Mouse (Mus musculus): ENCODE results near the gene Olfr640.

Gene Olfr640

DNA sequence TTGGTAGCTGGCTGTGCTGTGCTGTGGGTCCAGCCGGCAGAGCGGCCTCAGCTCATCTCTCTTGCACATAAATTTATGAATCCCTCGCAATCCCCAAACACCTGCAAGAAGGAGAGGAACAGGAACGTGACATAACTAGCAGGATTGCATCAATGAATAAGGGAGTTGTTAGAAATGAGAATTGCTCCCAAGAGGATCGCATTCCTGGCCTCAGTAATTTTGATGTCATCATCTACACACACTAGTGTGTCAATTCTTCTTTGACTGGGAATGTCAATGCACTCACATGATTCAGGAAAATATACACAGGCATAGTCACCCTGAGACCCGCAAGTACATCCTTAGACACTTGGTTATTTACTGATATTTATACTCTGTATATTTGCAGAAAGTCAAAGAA, at the start of gene Olfr640:
TSS of gene Olfr640 (minus strand) at position 101 of the 400 bp plus-strand sequence.
- no peak for DNase-seq

DNA sequence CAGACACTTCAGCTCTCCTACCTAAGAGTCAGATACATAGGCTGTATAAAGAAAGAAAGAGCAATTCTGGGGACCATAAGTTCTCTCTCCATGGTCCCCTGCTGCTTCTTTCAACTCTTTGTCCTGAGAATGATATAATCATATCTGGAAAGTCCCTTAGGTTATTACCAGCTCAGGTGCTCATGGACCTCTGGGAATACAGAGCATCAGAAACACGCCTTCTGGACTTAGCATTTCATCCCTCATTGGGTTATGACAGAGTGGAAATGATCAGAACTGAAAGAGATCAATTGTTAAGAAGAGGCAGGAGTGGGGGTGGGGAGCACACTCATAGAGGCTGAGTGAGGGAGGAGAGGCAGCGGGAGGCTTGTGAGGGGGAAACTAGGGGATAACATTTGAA, 46.4 kb upstream of the Olfr640 start, which contains the start of gene Olfr644:
TSS of gene Olfr644 (minus strand) at position 101 of the 400 bp plus-strand sequence.
- no peak for DNase-seq

DNA sequence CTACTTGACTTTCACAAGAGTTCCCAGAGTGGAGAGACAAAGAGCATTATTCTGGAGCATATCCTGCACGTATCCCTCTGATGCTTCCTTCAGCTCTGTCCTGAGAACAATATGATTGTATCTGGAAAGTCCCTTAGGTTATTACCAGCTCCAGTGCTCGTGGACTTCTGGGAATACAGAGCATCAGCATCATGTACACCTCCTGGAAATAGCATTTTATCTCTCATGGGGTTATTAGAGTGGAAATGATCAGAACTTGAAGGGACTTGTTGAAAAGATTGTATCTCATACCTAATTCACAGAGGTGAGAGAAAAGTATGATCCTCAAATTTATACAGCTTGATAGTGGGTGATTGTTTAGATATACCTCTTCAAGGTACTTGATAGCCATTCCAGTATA, 36.0 kb upstream of the Olfr640 start, which contains the start of gene 4930516K23Rik:
TSS of gene 4930516K23Rik (minus strand) at position 101 of the 400 bp plus-strand sequence.
- DNase-seq, result no peak

DNA sequence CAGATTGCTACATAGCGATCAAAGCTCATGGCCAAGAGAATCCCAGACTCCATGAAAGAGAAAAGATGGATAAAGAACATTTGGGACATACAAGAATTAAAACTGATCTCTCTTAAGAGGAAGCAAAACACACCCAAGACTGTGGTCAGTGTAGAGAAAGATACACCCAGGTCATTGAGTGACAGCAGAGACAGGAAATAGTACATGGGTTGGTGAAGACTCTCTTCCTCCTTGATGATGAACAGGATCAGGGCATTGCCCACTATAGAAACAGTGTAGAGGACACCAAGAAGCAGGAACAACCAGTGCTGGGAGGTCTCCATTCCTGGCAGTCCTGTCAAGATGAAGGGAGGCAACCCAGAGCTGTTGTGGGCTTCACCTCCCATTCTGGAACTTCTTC, 33.8 kb upstream of the Olfr640 start:
- no peak for DNase-seq

DNA sequence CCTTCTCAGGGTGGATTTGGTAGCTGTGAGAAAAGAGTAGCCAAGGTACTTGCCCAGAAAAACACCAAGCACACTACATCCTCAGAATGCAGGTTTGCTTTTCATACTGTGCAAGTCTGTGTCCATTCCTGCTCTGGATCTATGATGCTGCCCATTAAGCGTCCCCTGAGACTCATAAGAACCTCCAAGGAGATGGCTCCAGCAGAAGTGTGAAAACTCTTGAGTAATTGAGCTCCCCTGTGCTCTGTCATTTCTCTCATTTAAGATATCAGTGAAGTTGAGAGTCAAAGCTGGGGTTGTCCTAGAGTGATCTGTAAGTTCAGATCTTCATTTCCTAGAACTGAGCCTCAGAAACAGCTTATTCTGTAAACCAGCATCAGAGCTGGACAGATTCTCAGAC, 27.2 kb upstream of the Olfr640 start, which contains the start of gene Olfr642:
TSS of gene Olfr642 (minus strand) at position 101 of the 400 bp plus-strand sequence.
- DNase-seq, result no peak

DNA sequence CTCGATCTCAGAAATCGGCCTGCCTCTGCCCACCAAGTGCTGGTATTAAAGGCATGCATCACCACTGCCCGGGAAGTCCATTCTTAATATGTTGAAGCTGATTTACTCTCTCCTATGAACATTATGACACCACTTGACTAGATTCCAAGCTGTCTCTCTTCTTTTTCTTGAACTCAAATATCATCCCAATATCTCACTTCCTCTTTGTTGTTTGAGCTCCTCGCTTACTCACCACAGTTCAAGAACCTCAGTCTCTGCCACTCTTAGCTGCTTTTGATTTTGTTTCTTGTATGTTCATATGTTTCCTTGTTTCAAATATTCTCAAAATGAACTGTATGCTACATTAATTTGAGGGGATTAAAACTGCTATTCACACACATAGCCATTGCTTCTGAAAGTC, 25.4 kb upstream of the Olfr640 start:
- DNase-seq, result no peak

DNA sequence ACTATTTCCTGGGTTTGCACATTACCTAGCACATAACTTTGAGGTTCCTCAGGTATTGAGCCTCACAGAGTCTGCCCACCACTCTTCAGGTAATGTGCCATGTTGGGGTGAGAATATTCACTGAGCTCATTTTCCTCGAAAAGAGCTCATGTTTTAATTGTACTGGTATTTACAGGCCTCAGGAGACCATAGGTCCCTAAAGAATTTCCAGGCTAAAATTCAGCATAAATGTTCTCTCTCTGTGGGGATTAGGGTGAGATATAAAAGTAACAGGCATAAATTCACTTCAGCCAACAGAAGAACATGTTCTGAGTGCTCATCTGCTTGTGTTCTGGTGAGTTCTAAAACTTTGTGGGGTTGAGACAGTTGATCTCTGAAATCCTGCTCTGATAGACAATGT, 9.8 kb upstream of the Olfr640 start, which contains the start of gene Olfr641:
TSS of gene Olfr641 (plus strand) at position 301 of the 400 bp plus-strand sequence.
- no peak for DNase-seq

DNA sequence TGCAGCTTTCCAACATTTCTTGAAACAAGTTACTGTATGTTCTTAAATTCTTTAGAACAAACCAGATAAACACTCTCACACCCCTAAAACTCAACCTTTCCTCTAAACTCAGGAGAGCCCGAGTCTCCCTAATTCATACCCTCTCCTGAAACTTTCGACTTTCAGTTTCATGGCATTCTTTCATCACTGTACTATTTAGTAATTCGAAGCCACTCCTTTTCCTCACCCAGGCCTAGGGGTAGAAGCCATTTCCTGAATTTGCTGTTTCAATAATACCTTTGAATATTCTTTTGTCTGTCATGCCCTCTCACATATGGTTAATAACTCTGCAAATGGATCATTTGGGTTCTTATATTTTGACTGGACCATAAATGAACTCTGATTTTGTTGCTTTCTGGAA, 1.6 kb upstream of the Olfr640 start:
- no peak for DNase-seq

DNA sequence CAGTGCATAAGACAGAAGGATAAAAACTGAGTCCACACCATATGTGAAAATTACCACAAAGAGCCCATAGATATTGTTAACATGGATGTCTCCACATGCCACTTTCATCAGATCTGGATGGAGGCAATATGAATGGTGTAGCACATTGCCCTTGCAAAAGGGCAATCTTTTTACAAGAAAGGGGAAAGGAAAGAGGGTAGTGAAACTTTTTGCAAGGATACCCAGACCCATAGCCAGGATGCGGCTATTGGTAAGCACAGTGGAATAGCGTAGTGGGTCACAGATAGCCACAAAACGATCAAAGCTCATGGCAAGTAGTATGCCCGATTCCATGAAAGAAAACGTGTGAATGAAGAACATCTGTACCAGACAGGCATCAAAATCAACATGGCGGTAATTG, 3.7 kb downstream of the Olfr640 start:
- DNase-seq, result no peak

DNA sequence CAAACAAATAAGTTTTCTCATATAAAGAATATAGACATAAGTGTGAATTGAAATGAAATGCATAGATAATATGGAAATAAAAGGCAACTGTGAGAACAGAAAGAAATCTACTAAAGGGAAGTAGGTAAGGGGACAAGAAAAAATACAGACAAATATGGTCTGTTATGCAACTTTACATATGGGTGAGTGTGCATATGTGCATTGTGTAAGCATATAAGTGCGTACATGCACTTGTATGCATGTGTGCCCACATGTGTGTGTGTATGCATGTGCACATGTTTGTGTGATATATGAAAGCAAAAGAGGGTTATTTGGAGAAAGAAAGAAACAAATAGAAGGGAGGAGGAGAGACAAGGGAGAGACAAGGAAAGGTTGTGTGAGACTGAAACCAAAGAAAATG, 6.4 kb downstream of the Olfr640 start:
- no peak for DNase-seq

DNA sequence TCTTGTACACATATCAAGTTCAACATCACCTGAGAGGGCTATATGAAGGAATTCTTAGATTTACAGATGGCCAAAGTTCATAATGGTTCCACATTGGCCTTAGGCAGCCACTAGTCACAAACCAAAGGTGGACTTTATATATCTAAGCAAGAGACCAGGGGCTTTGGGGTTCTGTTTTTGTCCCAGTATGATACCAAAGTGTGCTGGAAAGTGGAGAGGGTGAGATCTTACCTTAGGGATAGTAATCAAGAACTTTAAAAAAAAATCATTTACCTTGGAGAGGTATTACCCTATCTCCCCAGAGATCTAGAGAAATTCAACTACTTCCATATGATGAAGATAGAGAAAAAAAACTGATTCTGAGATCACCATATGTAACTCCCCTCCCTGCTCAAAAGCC, 8.2 kb downstream of the Olfr640 start, which contains the start of gene Olfr639:
TSS of gene Olfr639 (minus strand) at position 101 of the 400 bp plus-strand sequence.
- no peak for DNase-seq

DNA sequence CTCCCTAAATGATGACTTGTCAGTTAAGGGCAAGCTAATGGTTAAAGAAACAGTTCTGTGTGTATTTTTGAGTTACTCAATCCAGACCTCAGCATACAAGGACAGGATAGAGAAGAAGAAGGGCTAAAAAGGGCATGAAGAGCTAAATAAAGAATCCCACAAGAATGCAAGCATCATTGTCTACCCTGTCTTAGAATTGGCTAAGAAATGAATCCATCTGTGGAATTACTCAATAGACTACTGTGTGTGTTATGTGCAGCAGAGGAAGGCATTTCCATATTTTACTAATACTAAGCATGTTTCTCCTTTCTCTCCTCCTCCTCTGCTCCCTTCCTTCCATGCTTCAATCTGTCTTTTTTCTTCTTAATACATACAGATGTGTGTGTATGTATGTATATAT, 26.2 kb downstream of the Olfr640 start:
- no peak for DNase-seq

DNA sequence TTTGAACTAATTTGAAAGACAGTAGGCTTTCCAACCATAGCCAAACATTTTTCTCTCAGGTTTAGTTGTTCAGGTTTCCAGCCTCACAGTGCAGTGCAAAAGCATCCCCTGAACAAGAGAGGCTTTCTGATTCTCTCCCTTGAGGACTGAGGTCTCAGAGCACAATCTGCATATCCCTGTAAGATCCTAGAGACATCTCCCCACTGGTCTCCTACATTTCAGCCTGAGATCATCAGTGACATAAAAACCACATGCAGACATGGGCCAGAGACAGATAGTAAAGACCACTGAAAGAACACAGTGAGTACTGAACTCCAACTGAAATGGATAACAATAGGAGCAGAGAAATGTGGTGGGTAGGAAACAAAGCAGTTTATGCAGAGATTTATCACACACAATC, 26.9 kb downstream of the Olfr640 start, which contains the start of gene Olfr638:
TSS of gene Olfr638 (plus strand) at position 301 of the 400 bp plus-strand sequence.
- no peak for DNase-seq

DNA sequence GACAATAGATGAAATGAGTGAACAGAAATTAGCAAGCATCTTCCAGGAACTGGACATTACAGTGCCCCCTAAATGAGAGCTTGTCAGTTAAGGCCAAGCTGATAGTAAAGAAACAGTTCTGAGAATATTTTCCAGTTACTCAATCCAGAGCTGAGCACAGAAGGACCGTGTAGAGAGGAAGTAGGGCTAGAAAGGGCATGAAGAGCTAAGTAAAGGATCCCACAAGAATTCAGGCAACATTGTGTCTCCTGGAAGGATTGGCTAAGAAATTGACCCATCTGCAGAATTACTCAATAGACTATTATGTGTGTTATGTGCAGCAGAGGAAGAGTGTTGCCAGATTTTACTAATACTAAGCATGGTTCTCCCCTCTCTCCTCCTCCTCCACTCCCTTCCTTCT, 53.6 kb downstream of the Olfr640 start:
- no peak for DNase-seq

DNA sequence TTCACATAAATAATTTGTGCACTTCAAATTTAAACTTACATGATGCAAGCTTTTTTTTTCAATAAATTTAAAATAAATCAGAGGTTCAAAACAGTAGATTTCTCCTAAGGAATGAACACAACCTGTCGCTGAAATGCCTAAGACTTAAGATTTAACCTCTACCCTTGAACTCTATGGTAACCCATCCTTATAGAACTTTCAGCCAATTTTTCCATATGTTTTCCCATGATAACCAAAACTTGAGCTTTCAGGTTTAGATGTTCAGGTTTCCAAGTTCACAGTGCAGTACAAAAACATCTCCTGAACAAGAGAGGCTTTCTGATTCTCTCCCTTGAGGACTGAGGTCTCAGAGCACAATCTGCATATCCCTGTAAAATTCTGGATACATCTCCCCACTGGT, 54.5 kb downstream of the Olfr640 start, which contains the start of gene Olfr635:
TSS of gene Olfr635 (plus strand) at position 301 of the 400 bp plus-strand sequence.
- no peak for DNase-seq

Measured in kidney, postnatal 36 days (tissue).